Mouse (Mus musculus) erythroblast, embryonic 14.5 days (primary cell): ENCODE data around the gene Sept10.

Experiments
- GATA1 ChIP-seq: IDR thresholded peaks from 2 replicates; pipeline ENCODE4 v1.6.1; 2012; ENCODE audit warnings: low read length, inconsistent platforms, mixed read lengths
- TAL1 ChIP-seq: IDR thresholded peaks from 3 replicates; pipeline ENCODE4 v1.6.1; 2012; ENCODE audit warnings: low read length, inconsistent platforms, mixed read lengths

- TF ChIP-seq GATA1 (no peak), TAL1 (no peak)
Observed at GRCm38 (mm10) chr10:59158627-59159026, 63.0 kb downstream of the Sept10 start.
